Mouse (Mus musculus) 3134 (cell line): ENCODE measurements at regions not wholly inside any gene's neighbourhood (a gene's known extent, or its start where the extent isn't known, plus 50 kb on each side); places are given as distances from the start of the nearest gene placed in this dataset.

ENCODE experiments used
- DNase-seq: peaks from one replicate; pipeline ENCODE4 v3.0.0-alpha.2; 2011; ENCODE audit warnings: low spot score; ENCODE audit not compliant: insufficient read length; ENCODE audit errors: extremely low read depth

- DNase-seq: no peak
Observed at GRCm38 (mm10) chr1:52305679-52306632, 72.9 kb upstream of the Gls start.

- DNase-seq: peak; percentile 46
Observed at GRCm38 (mm10) chr1:52302557-52302956, 69.5 kb upstream of the Gls start.

- DNase-seq: peak; percentile 3
Observed at GRCm38 (mm10) chr1:52301266-52301665, 68.2 kb upstream of the Gls start.

- DNase-seq: no peak
Observed at GRCm38 (mm10) chr1:52299559-52299958, 66.5 kb upstream of the Gls start.

- no peak for DNase-seq
Observed at GRCm38 (mm10) chr1:52298336-52298735, 65.3 kb upstream of the Gls start.

GRCm38 (mm10) chr1:52296178-52296577 lies 63.1 kb upstream of the Gls start:
- no peak for DNase-seq

GRCm38 (mm10) chr1:52294521-52294920 lies 61.5 kb upstream of the Gls start:
- DNase-seq: no peak

GRCm38 (mm10) chr1:52293393-52294099 lies 60.5 kb upstream of the Gls start:
- no peak for DNase-seq
